Mouse (Mus musculus) lung, postnatal 0 days (tissue): ENCODE measurements around the gene Rcc1. TPM values are rescaled to one million over a fixed set of nuclear protein-coding genes. Genes with fewer than 3 reads are reported as not detected.

Source experiments
- ATAC-seq: fragments of 200-750 bp; cut with Nextera tagmentation; 2 replicates; pipeline ENCODE4 v1.8.0; 2017; ENCODE audit warnings: moderate library complexity
- DNase-seq: peaks from one replicate; pipeline ENCODE4 v3.0.0-alpha.2; 2016; ENCODE audit warnings: low spot score
- H3K27ac ChIP-seq: fragments of 300-500 bp; sonication (generic); 2 replicates; pipeline ENCODE4 v1.5.1; 2014; ENCODE audit warnings: antibody characterized with exemption, mild to moderate bottlenecking, low read length, mixed read lengths
- H3K27me3 ChIP-seq: fragments of 300-500 bp; sonication (generic); replicated peaks from 2 replicates; pipeline ENCODE4 v1.6.1; 2014; ENCODE audit warnings: low read length, mixed read lengths; ENCODE audit not compliant: insufficient read depth
- H3K36me3 ChIP-seq: fragments of 300-500 bp; sonication (generic); 2 replicates; pipeline ENCODE4 v1.6.1; 2014; ENCODE audit warnings: low read length, mixed read lengths; ENCODE audit not compliant: insufficient read depth
- H3K4me1 ChIP-seq: fragments of 300-500 bp; sonication (generic); 2 replicates; pipeline ENCODE4 v1.6.1; 2014; ENCODE audit warnings: antibody characterized with exemption, low read depth, low read length, mixed read lengths; ENCODE audit not compliant: insufficient read depth
- H3K4me2 ChIP-seq: fragments of 300-500 bp; sonication (generic); replicated peaks from 2 replicates; pipeline ENCODE4 v1.6.1; 2014; ENCODE audit warnings: low read depth, mild to moderate bottlenecking, low read length, moderate library complexity, mixed read lengths
- H3K4me3 ChIP-seq: fragments of 300-500 bp; sonication (generic); 2 replicates; pipeline ENCODE4 v1.5.1; 2014; ENCODE audit warnings: low read depth, low read length
- H3K9ac ChIP-seq: fragments of 300-500 bp; sonication (generic); replicated peaks from 2 replicates; pipeline ENCODE4 v1.6.1; 2014; ENCODE audit warnings: low read depth, mild to moderate bottlenecking
- H3K9me3 ChIP-seq: fragments of 300-500 bp; sonication (generic); 2 replicates; pipeline ENCODE4 v1.6.1; 2016; ENCODE audit warnings: low read length, mixed read lengths
- CTCF ChIP-seq: IDR thresholded peaks from 2 replicates; pipeline ENCODE4 v1.5.1; 2016; ENCODE audit warnings: antibody characterized with exemption, mild to moderate bottlenecking
- EP300 ChIP-seq: IDR thresholded peaks from 2 replicates; pipeline ENCODE4 v1.6.1; 2016; ENCODE audit warnings: antibody characterized with exemption, mild to moderate bottlenecking, control low read depth
- WGBS: fragments of 180-500 bp; shearing (Covaris S2); extraction: QIAGEN DNeasy Blood & Tissue Kit; methylation state at CpG from one replicate; pipeline ENCODE4 v1.1.7; 2014; 5-methylcytosine and 5-hydroxymethylcytosine counted together
- polyA plus RNA-seq: library from polyadenylated mRNA; unstranded; fragments of >200 nt; fragmentation: Nextera tagmentation; extraction: Ambion mirVana; gene quantifications from 2 replicates; pipeline ENCODE4 v1.2.1, GENCODE M21; 2015

Rcc1 gene
- polyA plus RNA-seq, 1 experiment from 2014 or later: 14.3 TPM

DNA sequence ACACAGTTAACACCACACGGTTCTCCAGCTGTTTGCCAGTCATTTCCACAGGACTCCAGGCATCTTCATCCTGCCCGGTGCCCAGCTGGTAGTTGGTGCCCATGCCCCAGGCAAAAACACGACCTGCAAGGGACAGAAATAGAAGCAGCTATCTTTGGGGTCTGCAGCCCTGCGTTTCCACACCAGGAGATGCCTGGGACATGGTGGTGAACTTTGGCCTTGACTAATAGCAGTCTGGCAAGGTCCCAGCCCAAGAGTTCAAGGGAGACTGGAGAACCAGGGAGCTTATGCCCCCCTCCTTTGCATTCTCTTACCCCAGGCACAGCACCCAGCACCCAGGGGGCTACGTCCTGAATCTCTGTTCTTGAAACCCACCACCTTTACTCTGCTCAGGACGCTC is 20.5 kb downstream of the Rcc1 start:
- no peak overlapping the region for H3K4me2 ChIP-seq
- TF ChIP-seq EP300 (no peak), CTCF (no peak)
- H3K9ac ChIP-seq: no peak overlapping the region
- ATAC-seq (no peak), DNase-seq (no peak)
- H3K36me3 ChIP-seq: 0 out of 2 replicates have a peak, but pooled peaks cover 7% of the 10 kb centered on the region
- no peak overlapping the region for H3K27ac ChIP-seq
- 75% methylated on average over 6 of the region's 6 CpGs for WGBS
- no peaks in the 10 kb centered on the region for H3K9me3 ChIP-seq
- H3K4me3 ChIP-seq: no peak overlapping the region
- H3K27me3 ChIP-seq: no peaks in the 10 kb centered on the region
- 0 out of 2 replicates have a peak, but pooled peaks cover 7% of the 10 kb centered on the region for H3K4me1 ChIP-seq

DNA sequence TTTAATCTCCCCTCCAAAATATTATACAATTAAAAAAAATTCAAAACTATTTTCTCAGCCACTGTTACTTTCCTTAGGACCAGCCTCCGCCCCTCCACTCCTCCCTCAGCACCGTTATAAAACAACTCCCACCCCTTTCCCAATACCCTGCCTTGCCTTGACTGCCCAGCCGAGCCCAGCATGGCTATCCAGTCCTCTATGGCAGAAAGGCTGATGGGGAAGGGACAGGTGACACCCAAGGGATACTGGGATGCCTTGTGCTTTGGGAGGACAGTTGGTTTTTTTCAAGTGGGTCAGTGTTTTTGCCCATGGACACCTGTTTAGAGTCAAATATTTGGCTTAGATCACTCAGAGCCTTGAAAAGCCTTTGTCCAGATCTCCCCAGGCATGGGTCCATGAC is 21.4 kb downstream of the Rcc1 start:
- Histone ChIP-seq H3K9ac (no peak overlapping the region), H3K9me3 (no peaks in the 10 kb centered on the region), H3K27me3 (no peaks in the 10 kb centered on the region), H3K4me3 (no peak overlapping the region), H3K4me1 (0 out of 2 replicates have a peak, but pooled peaks cover 7% of the 10 kb centered on the region), H3K27ac (no peak overlapping the region), H3K36me3 (0 out of 2 replicates have a peak, but pooled peaks cover 7% of the 10 kb centered on the region), H3K4me2 (no peak overlapping the region)
- no peak for DNase-seq
- no peak for ATAC-seq
- TF ChIP-seq EP300 (no peak), CTCF (no peak)
- 82% methylated on average over 3 of the region's 3 CpGs for WGBS

DNA sequence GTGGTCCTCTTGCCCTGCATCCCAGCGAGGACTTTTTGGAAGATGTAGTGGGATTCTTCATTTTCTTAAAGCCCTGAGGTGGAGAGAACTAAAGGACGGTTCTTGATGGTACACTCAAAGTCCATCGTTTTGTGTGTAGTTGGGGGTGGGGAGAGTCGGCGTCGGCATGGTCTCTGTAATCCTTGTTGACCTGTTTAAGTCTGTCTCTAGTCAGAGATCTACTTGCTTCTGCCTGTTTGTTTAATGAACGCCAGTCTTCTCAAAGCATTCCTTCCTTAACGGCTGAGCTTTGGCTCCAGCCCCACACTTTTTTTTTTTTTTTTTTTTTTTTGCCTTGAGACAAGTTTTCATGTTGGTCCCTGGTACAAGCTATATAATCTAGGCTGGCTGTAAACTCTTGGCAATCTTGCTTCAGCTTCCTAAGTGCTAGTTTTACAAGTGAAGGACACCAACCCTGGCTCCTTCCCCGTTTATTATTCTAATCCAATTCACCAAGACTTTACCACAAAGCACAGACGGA is 23.5 kb downstream of the Rcc1 start:
- Histone ChIP-seq H3K4me2 (peak overlapping the region; percentile 65), H3K27me3 (no peaks in the 10 kb centered on the region), H3K9me3 (no peaks in the 10 kb centered on the region), H3K27ac (peak overlapping the region; percentile 86), H3K4me1 (0 out of 2 replicates have a peak, but pooled peaks cover 7% of the 10 kb centered on the region), H3K4me3 (peak overlapping the region; percentile 49), H3K36me3 (0 out of 2 replicates have a peak, but pooled peaks cover 9% of the 10 kb centered on the region), H3K9ac (peak overlapping the region; percentile 64)
- DNase-seq (no peak), ATAC-seq (peak; percentile 9; the same call in 1 of the 2 replicates)
- TF ChIP-seq CTCF (no peak), EP300 (no peak)
- WGBS: 7% methylated on average over 9 of the region's 10 CpGs

DNA sequence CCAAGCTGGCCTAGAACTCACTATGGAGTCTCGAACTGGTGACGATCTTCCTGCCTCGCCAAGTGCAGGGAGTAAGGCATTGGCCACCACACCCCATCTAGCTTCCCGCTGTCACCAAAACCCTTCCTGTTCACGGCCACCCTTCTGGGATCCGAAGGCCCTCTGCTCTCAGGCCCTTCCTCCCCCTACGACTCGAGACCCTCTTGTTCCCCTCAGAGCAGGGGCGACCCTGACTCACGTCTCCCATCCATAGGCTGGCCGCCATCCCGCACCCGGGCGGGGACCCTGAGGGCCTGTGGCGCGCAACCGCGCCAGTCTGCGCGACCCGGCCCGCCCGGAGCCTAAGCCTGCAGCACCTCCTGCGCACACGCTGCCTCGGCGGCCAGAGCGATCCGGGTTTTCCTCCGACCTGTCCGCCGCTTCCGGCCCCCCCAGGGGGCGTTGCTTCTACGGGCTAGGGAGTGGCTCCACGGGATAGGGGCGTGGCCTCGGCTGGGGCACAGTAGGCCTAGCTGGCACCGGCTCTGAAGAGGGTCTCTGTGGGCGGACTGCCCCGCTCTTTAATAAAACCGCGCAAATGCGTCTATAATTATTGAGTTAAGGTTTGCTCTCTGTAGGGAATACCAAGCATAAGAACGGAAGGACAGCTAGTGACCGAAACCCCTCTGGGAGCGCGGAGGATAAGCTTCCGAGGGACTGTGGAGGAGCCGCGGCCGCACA is 24.1 kb downstream of the Rcc1 start, which contains the start of gene Trnau1ap:
Gene Trnau1ap (minus strand): TSS at position 424 of the 720 bp plus-strand sequence.
- WGBS: under 1% methylated on average over 52 of the region's 52 CpGs
- no peaks in the 10 kb centered on the region for H3K27me3 ChIP-seq
- TF ChIP-seq CTCF (peak; percentile 45), EP300 (no peak)
- peak within 1 kb of the TSS; percentile 64 for H3K9ac ChIP-seq
- DNase-seq: peak; percentile 97
- H3K4me2 ChIP-seq: peak within 1 kb of the TSS; percentile 65
- peak within 1 kb of the TSS; percentile 49 for H3K4me3 ChIP-seq
- H3K9me3 ChIP-seq: no peaks in the 10 kb centered on the region
- peak within 1 kb of the TSS; percentile 86 for H3K27ac ChIP-seq
- H3K4me1 ChIP-seq: 0 out of 2 replicates have a peak, but pooled peaks cover 7% of the 10 kb centered on the region
- ATAC-seq: peak; percentile 99
- 0 out of 2 replicates have a peak, but pooled peaks cover 6% of the 10 kb centered on the region for H3K36me3 ChIP-seq

DNA sequence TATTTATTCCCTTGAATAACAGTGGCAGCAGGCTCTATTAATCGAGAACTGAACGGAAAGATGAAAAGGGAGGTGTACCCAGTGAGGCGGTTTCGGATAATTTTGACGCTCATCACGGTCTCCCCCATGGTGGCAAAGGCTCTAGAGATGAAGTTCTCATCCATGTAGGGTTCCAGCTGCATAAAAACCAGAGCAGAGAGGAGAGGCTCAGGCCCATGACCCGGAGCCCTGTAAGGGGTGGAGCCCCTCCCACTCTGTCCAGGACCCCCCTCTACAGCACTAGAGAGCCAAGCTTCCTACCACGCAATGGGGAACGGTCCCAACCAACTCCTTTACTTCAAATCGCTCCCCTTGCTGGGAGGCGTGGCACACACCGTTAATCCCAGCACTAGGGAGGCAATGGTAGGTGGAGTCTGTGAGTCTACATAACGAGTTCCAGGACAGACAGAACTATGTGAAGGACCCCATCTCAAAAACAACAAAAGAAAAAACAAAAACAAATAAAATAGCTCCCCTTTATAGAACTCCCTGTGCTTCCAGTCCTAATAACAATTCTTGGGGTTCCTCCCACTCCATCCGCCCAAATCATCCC is 24.9 kb downstream of the Rcc1 start:
- Histone ChIP-seq H3K9ac (peak overlapping the region; percentile 64), H3K27me3 (no peaks in the 10 kb centered on the region), H3K36me3 (0 out of 2 replicates have a peak, but pooled peaks cover 6% of the 10 kb centered on the region), H3K27ac (peak overlapping the region; percentile 86; the same call in 1 of the 2 replicates), H3K4me3 (peak overlapping the region; percentile 49), H3K9me3 (no peaks in the 10 kb centered on the region), H3K4me1 (0 out of 2 replicates have a peak, but pooled peaks cover 7% of the 10 kb centered on the region), H3K4me2 (peak overlapping the region; percentile 65)
- DNase-seq: no peak
- no peak for TF ChIP-seq CTCF
- no peak for TF ChIP-seq EP300
- WGBS: 50% methylated on average over 14 of the region's 14 CpGs
- no peak for ATAC-seq

DNA sequence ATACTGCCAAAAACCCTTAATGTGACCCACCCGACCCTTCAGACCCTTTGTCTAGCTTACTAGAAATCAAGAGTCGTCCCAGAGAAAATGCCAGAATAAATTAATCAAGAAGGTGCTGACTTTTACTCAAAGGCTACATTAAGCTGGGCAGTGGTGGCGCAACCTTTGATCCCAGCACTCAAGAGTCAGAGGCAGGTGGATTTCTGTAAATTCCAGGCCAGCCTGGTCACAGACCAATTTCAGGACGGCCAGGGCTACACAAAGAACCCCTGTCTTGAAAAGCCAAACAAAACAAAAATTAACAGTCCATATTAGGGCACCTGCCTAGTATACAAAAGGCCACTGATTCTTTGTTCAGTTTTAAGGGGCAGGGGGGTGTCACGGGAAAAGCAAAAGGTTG is 26.9 kb downstream of the Rcc1 start:
- H3K4me2 ChIP-seq: no peak overlapping the region
- H3K36me3 ChIP-seq: 0 out of 2 replicates have a peak, but pooled peaks cover 16% of the 10 kb centered on the region
- 74% methylated on average over 5 of the region's 5 CpGs for WGBS
- H3K27me3 ChIP-seq: no peaks in the 10 kb centered on the region
- H3K9me3 ChIP-seq: no peaks in the 10 kb centered on the region
- ATAC-seq (no peak), DNase-seq (no peak)
- TF ChIP-seq CTCF: no peak
- no peak for TF ChIP-seq EP300
- H3K4me3 ChIP-seq: no peak overlapping the region
- H3K27ac ChIP-seq: no peak overlapping the region
- H3K4me1 ChIP-seq: 0 out of 2 replicates have a peak, but pooled peaks cover 7% of the 10 kb centered on the region
- H3K9ac ChIP-seq: no peak overlapping the region
